Mouse (Mus musculus): ENCODE data around the gene Zfp169.

DNA sequence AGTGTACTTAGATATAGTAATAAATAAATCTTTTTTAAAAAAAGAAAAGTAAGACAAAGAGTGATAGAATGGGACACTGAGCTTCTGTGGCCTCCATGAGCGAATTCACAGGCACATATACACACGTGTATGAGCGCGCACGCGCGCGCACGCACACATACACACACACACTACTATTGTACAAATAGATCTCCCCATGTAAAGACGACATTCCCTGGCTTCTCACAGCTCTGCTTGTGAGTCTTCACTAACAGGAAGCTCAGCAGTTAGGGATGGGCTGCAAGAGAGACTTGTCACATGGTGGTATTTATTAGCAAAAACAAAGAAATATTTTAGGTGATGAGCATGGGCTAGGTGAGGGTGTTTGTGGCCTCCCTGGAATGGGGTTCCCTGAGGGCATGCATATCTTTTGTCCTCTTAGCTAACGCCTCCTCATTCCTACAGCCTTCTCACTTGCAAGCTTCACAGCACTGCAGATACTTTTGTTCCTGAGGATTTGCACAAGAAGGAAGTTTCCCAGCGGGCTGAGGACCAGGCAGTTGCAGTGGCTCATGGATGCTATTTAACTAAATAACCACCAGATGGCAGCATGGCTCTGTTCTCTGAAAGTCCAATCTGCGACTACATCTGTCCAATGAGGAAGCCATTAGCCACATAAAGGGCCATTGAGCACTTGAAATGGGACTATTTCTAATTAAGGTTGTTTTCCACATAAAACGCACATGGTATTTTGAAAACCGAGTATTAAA lies 15.0 kb upstream of the Zfp169 start:
- TF ChIP-seq POLR2A (IDR thresholded peaks at IDR 0.05; ENCODE audit: borderline replicate concordance, insufficient read depth, low read length) = no peak
- peak; percentile 83 for TF ChIP-seq CTCF (IDR thresholded peaks at IDR 0.05; ENCODE audit: borderline replicate concordance, insufficient read depth, low read depth, low read length)
